Mouse (Mus musculus): ENCODE measurements at regions not wholly inside any gene's neighbourhood (a gene's known extent, or its start where the extent isn't known, plus 50 kb on each side); places are given as distances from the start of the nearest gene placed in this dataset.

DNA sequence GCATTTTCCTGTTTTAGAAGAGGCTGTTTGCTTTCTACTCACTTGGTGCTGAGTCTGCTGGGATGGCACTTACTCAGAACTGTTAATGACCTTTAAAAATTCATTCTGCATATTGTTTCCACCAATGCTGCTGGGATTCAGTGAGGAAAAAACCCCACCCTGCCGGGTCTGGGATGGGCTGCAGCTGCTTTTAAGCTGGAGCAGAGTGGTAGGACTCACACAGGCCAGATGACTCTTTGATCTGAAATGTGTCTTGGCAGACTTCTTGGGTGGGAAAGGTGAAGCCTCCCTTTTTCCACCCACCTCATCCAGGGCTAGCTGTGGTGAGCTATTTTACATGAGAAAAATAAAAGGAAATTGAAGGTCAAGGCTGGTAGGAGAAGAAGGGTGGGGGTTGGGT is 56.4 kb upstream of the Ddhd1 start:
- Histone ChIP-seq H3K4me3 (no peak overlapping the region), H3K27ac (no peak overlapping the region), H3K9ac (no peak overlapping the region), H3K36me3 (no peaks in the 10 kb centered on the region), H3K27me3 (no peaks in the 10 kb centered on the region), H3K4me1 (replicated peaks) (no peaks in the 10 kb centered on the region), H3K4me2 (no peak overlapping the region), H3K9me3 (replicated peaks) (no peaks in the 10 kb centered on the region)
- 19% methylated on average over 1 of the region's 1 CpGs for WGBS
- no peak for ATAC-seq (replicated peaks; ENCODE audit: insufficient number of reproducible peaks, insufficient read depth, low FRiP score, low read depth)

DNA sequence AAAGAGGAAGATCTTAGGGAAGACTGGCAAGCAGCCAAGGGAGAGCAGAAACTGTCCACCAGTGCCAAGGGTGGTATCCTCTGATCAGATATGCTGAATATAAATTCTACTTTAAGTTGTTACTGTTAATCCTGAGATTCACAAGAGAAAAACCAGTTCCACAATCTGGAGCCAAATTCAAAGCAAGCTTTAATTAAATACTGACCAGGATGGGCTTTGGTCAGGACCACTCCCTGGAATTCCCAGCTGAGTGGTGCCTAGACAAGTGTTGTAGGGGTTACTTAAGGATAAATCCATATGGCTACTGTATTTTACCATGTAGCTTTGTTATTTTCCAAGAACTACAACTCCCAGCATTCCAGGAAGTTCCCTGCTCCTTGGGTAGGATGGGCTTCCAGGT is 56.8 kb upstream of the Ddhd1 start:
- H3K4me1 ChIP-seq (replicated peaks), result no peaks in the 10 kb centered on the region

DNA sequence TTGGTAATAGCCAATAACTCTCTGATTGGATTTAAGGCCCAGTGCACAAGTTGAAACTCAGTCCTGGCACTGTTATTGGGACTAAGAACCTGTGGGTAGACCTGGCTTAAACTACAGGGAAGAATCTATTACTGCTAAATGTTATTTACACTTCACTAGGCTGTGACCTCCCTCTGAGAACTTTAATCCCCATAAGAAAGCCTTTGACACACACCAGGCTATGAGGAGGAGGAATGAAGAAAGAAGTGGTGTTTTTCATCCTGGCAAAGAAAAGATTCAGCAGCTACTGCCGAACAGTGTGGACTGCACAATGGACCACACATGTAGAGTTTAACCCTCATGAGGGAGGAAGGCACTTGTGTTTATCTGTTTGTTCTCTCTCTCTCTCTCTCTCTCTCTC is 58.2 kb upstream of the Ddhd1 start:
- Histone ChIP-seq H3K4me3 (no peak overlapping the region), H3K9ac (no peak overlapping the region), H3K36me3 (no peaks in the 10 kb centered on the region), H3K4me2 (no peak overlapping the region), H3K27ac (no peak overlapping the region), H3K4me1 (replicated peaks) (no peaks in the 10 kb centered on the region), H3K9me3 (replicated peaks) (no peaks in the 10 kb centered on the region), H3K27me3 (no peaks in the 10 kb centered on the region)
- 37% methylated on average over 1 of the region's 1 CpGs for WGBS
- no peak for ATAC-seq (replicated peaks; ENCODE audit: insufficient number of reproducible peaks, insufficient read depth, low FRiP score, low read depth)

More for the DNA sequence above, 56.8 kb upstream of the Ddhd1 start:
- Histone ChIP-seq H3K4me2 (no peak overlapping the region), H3K9ac (no peak overlapping the region), H3K27ac (no peak overlapping the region), H3K4me3 (no peak overlapping the region), H3K9me3 (replicated peaks) (no peaks in the 10 kb centered on the region), H3K27me3 (no peaks in the 10 kb centered on the region), H3K36me3 (no peaks in the 10 kb centered on the region)
- no peak for ATAC-seq (replicated peaks; ENCODE audit: insufficient number of reproducible peaks, insufficient read depth, low FRiP score, low read depth)

DNA sequence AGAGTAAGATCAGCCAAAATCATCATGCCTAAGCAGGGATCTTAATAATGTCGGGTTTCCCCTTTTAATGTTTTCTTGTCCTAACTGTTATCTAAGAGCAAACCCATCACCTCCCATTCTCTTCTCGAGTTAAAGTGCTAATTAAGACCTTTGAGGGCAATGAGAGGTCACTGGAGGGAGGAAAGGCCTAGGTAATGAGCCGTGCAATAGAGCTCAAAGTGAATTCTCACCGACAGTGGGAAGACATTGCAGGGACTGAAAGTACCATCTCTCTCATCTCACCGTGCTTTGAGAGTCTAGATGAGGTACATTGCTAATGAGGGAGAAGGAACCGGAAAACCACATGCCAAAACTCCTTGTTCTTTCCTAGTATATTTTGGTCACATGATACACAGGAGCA is 64.9 kb upstream of the Ddhd1 start:
- H3K9ac ChIP-seq, result no peak overlapping the region
- no peak for ATAC-seq (replicated peaks; ENCODE audit: insufficient number of reproducible peaks, insufficient read depth, low FRiP score, low read depth)
- H3K9me3 ChIP-seq (replicated peaks), result no peaks in the 10 kb centered on the region
- H3K4me3 ChIP-seq, result no peak overlapping the region
- no peaks in the 10 kb centered on the region for H3K36me3 ChIP-seq
- no peak overlapping the region for H3K4me2 ChIP-seq
- no peak overlapping the region for H3K27ac ChIP-seq
- WGBS, result 51% methylated on average over 6 of the region's 6 CpGs
- H3K27me3 ChIP-seq, result no peaks in the 10 kb centered on the region
- no peaks in the 10 kb centered on the region for H3K4me1 ChIP-seq (replicated peaks)

DNA sequence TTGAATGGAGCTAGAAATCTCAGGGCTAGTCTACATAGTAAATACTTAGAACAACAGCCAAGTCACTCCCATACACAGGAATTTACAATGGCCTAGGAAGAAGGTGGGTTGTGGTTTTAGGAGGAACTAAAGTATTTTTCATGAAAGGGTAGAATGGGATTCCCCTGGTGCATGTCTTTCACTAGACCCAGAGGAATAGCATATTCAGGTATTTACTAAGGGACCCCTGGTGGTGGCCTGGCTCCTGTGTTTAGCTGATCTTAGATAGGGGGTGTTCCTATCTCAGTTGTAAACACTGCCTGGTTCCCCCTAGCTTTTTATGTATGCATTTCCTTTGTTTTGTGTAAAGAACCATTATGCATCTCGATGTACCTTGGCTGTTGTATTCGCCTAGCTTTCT is 66.4 kb upstream of the Ddhd1 start:
- Histone ChIP-seq H3K4me3 (no peak overlapping the region), H3K4me2 (no peak overlapping the region), H3K9me3 (replicated peaks) (no peaks in the 10 kb centered on the region), H3K9ac (no peak overlapping the region), H3K4me1 (replicated peaks) (no peaks in the 10 kb centered on the region), H3K36me3 (no peaks in the 10 kb centered on the region), H3K27ac (no peak overlapping the region), H3K27me3 (no peaks in the 10 kb centered on the region)
- ATAC-seq (replicated peaks; ENCODE audit: insufficient number of reproducible peaks, insufficient read depth, low FRiP score, low read depth), result no peak
- 85% methylated on average over 2 of the region's 2 CpGs for WGBS

DNA sequence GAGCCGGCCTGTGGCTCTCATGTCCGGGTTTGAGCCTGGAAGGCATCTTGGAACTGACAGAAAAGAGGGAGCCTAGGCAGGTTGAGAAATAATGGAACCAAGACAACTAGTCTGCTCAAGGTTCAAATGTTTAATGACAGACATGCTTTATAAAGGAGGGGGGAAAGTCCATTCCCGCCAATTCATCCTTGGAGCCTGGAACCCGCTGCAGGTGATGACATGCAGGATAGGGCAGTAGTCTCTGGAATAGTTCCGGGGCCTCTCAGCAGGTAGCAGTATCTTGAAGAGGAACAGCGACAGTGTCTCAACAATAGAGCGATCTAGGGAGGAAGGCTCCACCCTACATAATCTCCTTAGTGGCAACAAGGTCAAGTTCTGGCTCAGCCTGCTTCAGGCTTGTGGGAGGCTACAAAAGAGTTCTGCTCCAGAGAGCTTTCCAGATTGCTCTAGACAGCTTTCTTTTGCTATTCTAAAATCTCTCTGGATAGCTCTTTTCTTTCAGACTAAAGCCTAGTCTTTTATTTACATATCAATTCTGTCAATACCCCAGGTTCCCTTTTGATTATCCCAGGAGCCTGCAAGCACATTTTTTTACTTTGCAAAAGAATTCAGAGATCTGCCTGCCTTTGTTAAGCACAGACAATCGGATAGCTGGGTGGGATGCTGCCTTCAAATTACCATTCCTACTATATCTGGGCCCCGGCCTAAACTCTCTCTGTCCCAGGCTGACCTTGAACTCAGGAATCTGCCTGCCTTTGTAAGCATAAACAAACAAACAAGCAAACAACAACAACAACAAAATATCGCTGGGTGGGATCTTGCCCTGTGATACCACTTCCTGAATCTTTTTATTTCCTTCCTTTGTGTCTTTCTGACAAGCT is 76.8 kb upstream of the Ddhd1 start:
- Histone ChIP-seq H3K27me3 (no peaks in the 10 kb centered on the region), H3K36me3 (no peaks in the 10 kb centered on the region), H3K9me3 (replicated peaks) (no peaks in the 10 kb centered on the region), H3K4me3 (no peak overlapping the region), H3K4me1 (replicated peaks) (no peaks in the 10 kb centered on the region), H3K27ac (no peak overlapping the region), H3K9ac (no peak overlapping the region), H3K4me2 (no peak overlapping the region)
- WGBS, result 56% methylated on average over 10 of the region's 10 CpGs
- ATAC-seq (replicated peaks; ENCODE audit: insufficient number of reproducible peaks, insufficient read depth, low FRiP score, low read depth), result no peak

DNA sequence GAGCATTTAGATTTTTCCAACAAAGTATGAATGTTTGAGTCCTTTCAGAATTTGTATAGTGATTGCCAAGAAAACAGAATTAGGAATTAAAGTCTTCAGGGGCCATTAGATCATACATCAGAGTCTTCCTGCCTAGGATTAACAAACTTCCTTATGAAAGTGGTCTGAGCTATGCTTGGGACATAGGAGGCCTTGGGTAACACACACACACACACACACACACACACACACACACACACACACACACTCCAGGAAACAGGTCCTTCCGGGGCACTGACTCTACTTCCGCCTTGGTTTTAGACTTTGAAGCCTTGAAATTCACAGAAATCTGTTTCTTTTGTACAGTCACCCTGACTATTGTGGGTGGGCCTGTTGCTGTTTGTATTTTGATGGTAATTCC is 80.0 kb upstream of the Ddhd1 start:
- Histone ChIP-seq H3K9ac (no peak overlapping the region), H3K27me3 (no peaks in the 10 kb centered on the region), H3K36me3 (no peaks in the 10 kb centered on the region), H3K27ac (no peak overlapping the region), H3K4me2 (no peak overlapping the region), H3K4me1 (replicated peaks) (no peaks in the 10 kb centered on the region), H3K4me3 (no peak overlapping the region), H3K9me3 (replicated peaks) (no peaks in the 10 kb centered on the region)
- ATAC-seq (replicated peaks; ENCODE audit: insufficient number of reproducible peaks, insufficient read depth, low FRiP score, low read depth), result no peak
- 97% methylated on average over 2 of the region's 2 CpGs for WGBS

DNA sequence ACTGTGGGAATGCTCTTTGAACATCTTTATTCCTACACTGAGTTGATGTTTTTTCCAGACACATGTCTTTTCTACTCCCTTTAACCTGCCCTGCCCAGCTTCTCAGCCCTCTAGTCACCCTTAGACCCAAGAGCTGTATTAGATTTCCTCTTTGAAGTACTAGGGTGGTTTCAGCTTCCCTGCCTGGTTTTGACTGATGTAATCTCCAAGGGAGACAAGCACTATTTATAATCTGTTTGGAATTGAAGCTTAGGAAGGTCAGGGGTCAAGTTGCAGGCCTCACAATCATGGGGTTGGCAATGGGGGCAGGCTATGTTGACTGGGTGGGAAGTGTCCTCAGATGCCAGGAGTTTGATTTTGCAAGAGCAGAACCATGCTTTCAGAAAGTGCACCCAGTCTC is 81.7 kb upstream of the Ddhd1 start:
- Histone ChIP-seq H3K4me2 (no peak overlapping the region), H3K9me3 (replicated peaks) (no peaks in the 10 kb centered on the region), H3K9ac (no peak overlapping the region), H3K27ac (no peak overlapping the region), H3K36me3 (no peaks in the 10 kb centered on the region), H3K27me3 (no peaks in the 10 kb centered on the region), H3K4me1 (replicated peaks) (no peaks in the 10 kb centered on the region), H3K4me3 (no peak overlapping the region)
- no peak for ATAC-seq (replicated peaks; ENCODE audit: insufficient number of reproducible peaks, insufficient read depth, low FRiP score, low read depth)

DNA sequence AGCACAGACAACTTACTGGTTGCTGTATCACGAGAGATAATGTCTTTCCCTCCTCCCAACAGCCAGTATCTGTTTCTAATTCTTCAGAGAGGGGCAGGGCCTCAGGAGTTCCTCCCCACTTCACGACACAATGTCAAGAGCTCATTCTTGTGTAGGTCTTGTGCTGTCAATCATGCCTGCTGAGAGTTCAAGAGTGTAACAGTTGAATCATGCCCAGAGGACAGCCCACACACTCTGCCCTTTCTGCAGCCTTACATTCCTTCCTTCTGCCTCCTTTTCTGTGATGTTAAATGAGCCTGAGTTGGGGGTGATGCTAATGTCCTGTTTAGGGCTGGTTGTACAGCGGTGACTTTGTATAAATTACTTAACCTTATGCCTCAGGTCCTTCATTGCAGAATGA is 82.7 kb upstream of the Ddhd1 start:
- H3K27ac ChIP-seq, result no peak overlapping the region
- no peaks in the 10 kb centered on the region for H3K36me3 ChIP-seq
- no peaks in the 10 kb centered on the region for H3K4me1 ChIP-seq (replicated peaks)
- no peaks in the 10 kb centered on the region for H3K9me3 ChIP-seq (replicated peaks)
- ATAC-seq (replicated peaks; ENCODE audit: insufficient number of reproducible peaks, insufficient read depth, low FRiP score, low read depth), result no peak
- 36% methylated on average over 3 of the region's 3 CpGs for WGBS
- H3K4me2 ChIP-seq, result no peak overlapping the region
- no peaks in the 10 kb centered on the region for H3K27me3 ChIP-seq
- H3K4me3 ChIP-seq, result no peak overlapping the region
- H3K9ac ChIP-seq, result no peak overlapping the region

DNA sequence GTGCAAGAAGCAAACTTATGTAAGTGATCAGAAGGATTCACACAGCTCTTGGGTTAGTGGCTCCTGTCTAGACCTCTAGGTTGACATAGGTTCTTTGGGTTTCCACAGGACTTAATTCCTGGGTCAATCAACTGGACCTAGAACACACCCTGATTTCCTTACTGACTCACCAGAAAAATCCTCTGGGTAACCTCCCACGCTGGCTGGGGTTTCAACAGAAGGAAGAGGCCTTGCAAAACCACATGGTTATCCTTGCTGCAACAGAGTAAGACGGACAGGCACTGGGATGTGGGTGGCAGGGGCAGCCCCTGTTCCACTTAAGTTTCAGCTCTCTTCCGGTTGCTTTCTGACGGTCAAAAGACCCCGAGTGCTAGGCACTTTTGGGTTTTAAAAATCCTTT is 88.2 kb upstream of the Ddhd1 start:
- no peak overlapping the region for H3K4me3 ChIP-seq
- 76% methylated on average over 5 of the region's 5 CpGs for WGBS
- ATAC-seq (replicated peaks; ENCODE audit: insufficient number of reproducible peaks, insufficient read depth, low FRiP score, low read depth), result no peak

DNA sequence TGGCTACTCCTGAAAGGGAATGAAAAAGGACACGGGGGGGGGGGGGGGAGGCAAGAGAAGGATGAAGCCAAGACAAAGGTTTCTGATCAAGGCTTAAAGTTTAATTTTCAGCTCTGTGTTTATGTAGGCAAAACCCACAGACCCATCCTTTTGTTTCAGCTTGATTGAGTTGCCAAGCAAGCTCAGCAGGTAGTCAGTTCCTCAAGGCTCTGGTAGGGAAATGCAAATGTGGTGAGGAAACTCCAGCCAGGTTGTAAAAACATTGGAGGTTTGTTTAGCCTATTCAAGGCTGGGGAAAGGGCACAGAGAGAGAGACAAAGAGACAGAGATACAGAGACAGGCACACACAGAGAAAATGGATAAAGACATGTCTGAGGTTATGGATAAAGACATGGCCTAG is 99.4 kb upstream of the Ddhd1 start:
- no peak for ATAC-seq (replicated peaks; ENCODE audit: insufficient number of reproducible peaks, insufficient read depth, low FRiP score, low read depth)
- Histone ChIP-seq H3K27me3 (no peaks in the 10 kb centered on the region), H3K27ac (no peak overlapping the region), H3K9ac (no peak overlapping the region), H3K4me3 (no peak overlapping the region), H3K9me3 (replicated peaks) (no peaks in the 10 kb centered on the region), H3K4me2 (no peak overlapping the region), H3K4me1 (replicated peaks) (no peaks in the 10 kb centered on the region), H3K36me3 (no peaks in the 10 kb centered on the region)
- WGBS, result 36% methylated on average over 1 of the region's 1 CpGs

More for the DNA sequence above, 88.2 kb upstream of the Ddhd1 start:
- no peaks in the 10 kb centered on the region for H3K9me3 ChIP-seq (replicated peaks)
- no peak overlapping the region for H3K27ac ChIP-seq
- no peaks in the 10 kb centered on the region for H3K4me1 ChIP-seq (replicated peaks)
- no peak overlapping the region for H3K9ac ChIP-seq
- no peaks in the 10 kb centered on the region for H3K36me3 ChIP-seq
- H3K4me2 ChIP-seq, result no peak overlapping the region
- H3K27me3 ChIP-seq, result no peaks in the 10 kb centered on the region

DNA sequence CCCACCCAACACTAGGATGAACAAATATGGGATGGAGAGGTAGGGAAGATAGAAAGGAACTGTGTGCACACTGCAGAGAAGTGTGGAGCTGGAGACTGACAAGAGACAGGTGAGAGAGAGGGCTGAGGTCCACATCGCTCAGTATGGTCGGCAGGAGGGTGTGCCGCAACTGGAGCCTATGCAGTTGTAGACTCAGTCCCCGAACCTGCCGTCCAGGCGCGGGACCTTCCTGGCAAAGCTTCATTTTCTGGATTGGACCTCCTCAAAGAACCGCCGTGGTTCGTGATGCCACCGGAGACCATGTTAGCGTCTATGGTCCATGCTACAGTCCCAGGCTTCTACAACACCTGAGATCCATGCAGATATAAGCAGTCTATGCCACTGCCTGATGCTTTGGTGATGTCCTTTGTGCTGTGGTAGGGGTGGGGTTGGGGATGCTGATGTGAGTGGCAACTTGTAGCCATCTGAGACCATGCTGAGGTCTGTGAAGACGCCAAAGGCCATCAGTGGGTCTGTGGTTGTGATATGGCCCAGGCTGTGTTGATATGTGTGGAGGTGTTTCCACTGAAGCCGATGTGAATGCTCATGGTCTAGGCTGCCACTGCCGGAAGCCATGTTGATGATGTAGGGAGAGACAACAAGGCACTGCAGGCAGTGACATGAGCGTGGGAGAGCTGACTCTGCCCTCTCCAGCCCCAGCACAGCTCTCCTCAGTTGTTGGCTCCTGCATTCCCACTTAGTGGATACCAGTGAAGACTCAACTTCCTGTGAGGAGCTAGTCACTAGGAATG is 103.1 kb upstream of the Ddhd1 start:
- H3K9ac ChIP-seq, result no peak overlapping the region
- no peak overlapping the region for H3K27ac ChIP-seq
- no peaks in the 10 kb centered on the region for H3K27me3 ChIP-seq
- no peak overlapping the region for H3K4me2 ChIP-seq
- WGBS, result 93% methylated on average over 16 of the region's 16 CpGs
- H3K9me3 ChIP-seq (replicated peaks), result no peaks in the 10 kb centered on the region
- no peak overlapping the region for H3K4me3 ChIP-seq
- no peaks in the 10 kb centered on the region for H3K4me1 ChIP-seq (replicated peaks)
- no peaks in the 10 kb centered on the region for H3K36me3 ChIP-seq
- no peak for ATAC-seq (replicated peaks; ENCODE audit: insufficient number of reproducible peaks, insufficient read depth, low FRiP score, low read depth)
